Mouse (Mus musculus) hindbrain, embryonic 15.5 days (tissue): ENCODE measurements at regions not wholly inside any gene's neighbourhood (a gene's known extent, or its start where the extent isn't known, plus 50 kb on each side); places are given as distances from the start of the nearest gene placed in this dataset.

Source experiments
- ATAC-seq: fragments of 200-750 bp; cut with Nextera tagmentation; 2 replicates; pipeline ENCODE4 v1.8.0; 2017; ENCODE audit warnings: low read depth, moderate number of reproducible peaks, moderate TSS enrichment; ENCODE audit not compliant: low FRiP score
- H3K27ac ChIP-seq: fragments of 300-500 bp; sonication (generic); replicated peaks from 2 replicates; pipeline ENCODE4 v1.5.1; 2015; ENCODE audit warnings: mild to moderate bottlenecking, inconsistent platforms
- H3K27me3 ChIP-seq: fragments of 300-500 bp; sonication (generic); 2 replicates; pipeline ENCODE4 v1.6.1; 2015; ENCODE audit warnings: control low read depth, inconsistent platforms
- H3K36me3 ChIP-seq: fragments of 300-500 bp; sonication (generic); 2 replicates; pipeline ENCODE4 v1.6.1; 2015; ENCODE audit warnings: control low read depth, inconsistent platforms
- H3K4me1 ChIP-seq: fragments of 300-500 bp; sonication (generic); replicated peaks from 2 replicates; pipeline ENCODE4 v1.6.1; 2015; ENCODE audit warnings: control low read depth, inconsistent platforms
- H3K4me2 ChIP-seq: fragments of 300-500 bp; sonication (generic); 2 replicates; pipeline ENCODE4 v1.6.1; 2015; ENCODE audit warnings: moderate library complexity, mild to moderate bottlenecking, inconsistent platforms
- H3K4me3 ChIP-seq: fragments of 300-500 bp; sonication (generic); 2 replicates; pipeline ENCODE4 v1.5.1; 2015; ENCODE audit warnings: mild to moderate bottlenecking, inconsistent platforms
- H3K9ac ChIP-seq: fragments of 300-500 bp; sonication (generic); 2 replicates; pipeline ENCODE4 v1.6.1; 2015; ENCODE audit warnings: inconsistent platforms
- H3K9me3 ChIP-seq: fragments of 300-500 bp; sonication (generic); 2 replicates; pipeline ENCODE4 v1.6.1; 2016; ENCODE audit warnings: control low read depth, inconsistent platforms
- WGBS: fragments of 180-500 bp; shearing (Covaris S2); methylation state at CpG from one replicate; pipeline ENCODE4 v1.1.7; 2015; 5-methylcytosine and 5-hydroxymethylcytosine counted together

DNA sequence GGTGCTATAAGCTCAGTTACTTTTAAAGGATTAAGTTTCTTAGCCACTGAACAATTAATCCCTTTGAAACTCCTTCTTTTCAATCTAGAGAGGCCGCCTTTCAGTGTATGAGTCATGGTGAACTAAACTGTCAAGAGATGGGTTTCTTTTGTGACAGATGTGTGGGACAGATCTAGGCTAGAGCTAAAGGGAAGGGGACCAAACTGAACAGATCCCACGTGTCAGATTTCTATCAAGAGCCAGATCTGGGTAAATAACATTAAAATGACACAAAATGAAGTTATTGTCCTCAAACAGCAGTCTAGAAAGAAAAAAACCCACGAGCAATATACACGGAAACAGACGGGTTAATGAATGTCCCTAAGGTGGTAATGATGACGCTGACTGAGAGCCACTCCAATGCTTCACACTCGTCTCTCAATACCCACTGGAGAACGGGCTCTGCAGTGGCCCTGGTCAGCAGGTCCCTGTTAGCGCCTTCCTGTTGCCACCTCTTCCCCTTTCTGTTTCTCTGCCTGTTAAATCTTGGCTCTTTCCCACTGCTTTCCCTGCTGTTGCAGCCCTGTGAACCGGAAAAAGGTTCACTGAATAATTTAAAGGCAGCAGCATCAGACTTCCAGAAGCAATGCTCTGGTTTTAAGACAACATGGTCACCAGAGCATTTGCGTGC, 52.7 kb upstream of the Rab3gap2 start:
- Histone ChIP-seq H3K27me3 (no peaks in the 10 kb centered on the region), H3K36me3 (no peaks in the 10 kb centered on the region), H3K27ac (no peak overlapping the region), H3K9me3 (no peaks in the 10 kb centered on the region), H3K9ac (no peak overlapping the region), H3K4me3 (no peak overlapping the region), H3K4me1 (peaks cover 6% of the 10 kb centered on the region), H3K4me2 (no peak overlapping the region)
- WGBS: 46% methylated on average over 11 of the region's 11 CpGs
- no peak for ATAC-seq

DNA sequence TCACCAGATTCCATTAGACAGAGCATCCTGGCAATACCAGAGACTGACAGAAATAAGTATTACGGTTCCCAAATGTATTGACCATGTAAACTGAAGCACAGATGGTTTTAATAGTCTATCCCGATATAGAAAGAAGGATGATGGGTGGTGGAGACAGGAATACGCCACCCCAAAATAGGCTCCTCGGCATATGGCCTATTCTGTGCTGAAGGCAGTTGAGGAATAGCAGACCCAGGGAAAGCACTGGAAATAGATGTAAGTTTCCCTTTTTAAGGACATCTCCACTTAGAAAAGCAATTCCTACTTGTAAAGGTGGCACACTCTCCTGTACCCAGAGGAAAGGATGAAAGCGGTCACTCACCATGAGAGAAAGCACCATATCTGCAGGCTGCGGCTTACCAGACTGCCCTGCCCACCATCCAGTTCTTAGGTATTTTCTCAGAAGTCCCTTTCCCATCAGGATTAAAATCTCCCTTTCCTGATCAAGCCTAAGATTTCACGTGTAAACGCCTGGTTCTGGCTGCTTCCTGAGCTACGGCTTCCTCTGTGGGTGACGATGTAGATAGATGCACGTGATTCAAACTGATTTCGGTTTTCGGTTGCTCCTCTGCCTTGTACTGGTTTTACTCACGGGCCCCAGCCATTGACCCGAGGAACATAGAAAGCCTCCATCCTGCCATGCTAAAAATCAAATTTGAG, 53.3 kb upstream of the Rab3gap2 start:
- ATAC-seq: no peak
- no peaks in the 10 kb centered on the region for H3K36me3 ChIP-seq
- H3K4me3 ChIP-seq: no peak overlapping the region
- peaks cover 6% of the 10 kb centered on the region for H3K4me1 ChIP-seq
- no peaks in the 10 kb centered on the region for H3K9me3 ChIP-seq
- H3K9ac ChIP-seq: no peak overlapping the region
- H3K27ac ChIP-seq: no peak overlapping the region
- H3K27me3 ChIP-seq: no peaks in the 10 kb centered on the region
- WGBS: 82% methylated on average over 15 of the region's 15 CpGs
- H3K4me2 ChIP-seq: no peak overlapping the region

DNA sequence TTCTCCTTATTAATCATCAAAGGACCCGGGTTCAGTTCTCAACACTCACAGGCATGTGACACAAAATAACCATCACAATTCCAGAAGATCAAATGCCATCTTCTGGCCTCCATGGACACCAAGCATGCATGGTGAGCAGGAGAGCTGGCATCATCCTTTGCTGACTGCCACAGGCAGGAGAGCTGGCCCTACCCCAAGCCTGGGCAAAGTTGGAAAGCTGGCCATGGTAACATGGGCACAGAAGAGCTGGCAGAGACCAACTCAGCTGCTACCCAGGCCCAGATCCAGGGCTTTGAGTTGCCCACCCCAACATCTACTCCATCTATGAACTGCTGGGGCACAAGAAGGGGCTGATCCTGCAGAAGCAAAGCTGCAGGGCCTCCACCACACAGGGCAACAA, 59.1 kb upstream of the Rab3gap2 start:
- no peaks in the 10 kb centered on the region for H3K27me3 ChIP-seq
- no peak overlapping the region for H3K4me3 ChIP-seq
- no peak overlapping the region for H3K27ac ChIP-seq
- H3K9ac ChIP-seq: no peak overlapping the region
- H3K36me3 ChIP-seq: no peaks in the 10 kb centered on the region
- WGBS: 79% methylated on average over 1 of the region's 1 CpGs
- ATAC-seq: no peak
- H3K4me1 ChIP-seq: no peaks in the 10 kb centered on the region
- H3K9me3 ChIP-seq: no peaks in the 10 kb centered on the region
- H3K4me2 ChIP-seq: no peak overlapping the region

DNA sequence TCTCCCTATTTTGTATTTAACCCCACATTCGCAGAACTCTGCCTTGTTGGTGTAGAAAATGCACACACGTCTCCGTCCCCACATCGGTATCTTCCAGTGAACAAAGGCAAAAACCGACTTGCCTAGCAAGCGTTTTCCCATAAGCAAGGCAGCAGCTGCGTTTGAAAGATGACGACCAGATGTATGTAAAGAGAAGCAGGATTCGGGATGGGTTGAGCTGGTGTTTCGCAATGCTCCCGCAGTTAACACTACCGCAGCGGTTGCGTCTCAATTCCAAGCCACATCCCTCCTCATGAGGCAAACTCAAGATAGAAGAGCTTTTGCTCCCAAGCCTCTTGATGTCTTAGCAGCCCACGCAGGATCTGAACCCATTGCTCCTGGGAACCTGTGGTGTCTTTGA, 59.9 kb upstream of the Rab3gap2 start:
- Histone ChIP-seq H3K9me3 (no peaks in the 10 kb centered on the region), H3K4me3 (no peak overlapping the region), H3K27ac (no peak overlapping the region), H3K27me3 (no peaks in the 10 kb centered on the region), H3K4me1 (no peaks in the 10 kb centered on the region), H3K36me3 (no peaks in the 10 kb centered on the region), H3K9ac (no peak overlapping the region), H3K4me2 (no peak overlapping the region)
- no peak for ATAC-seq
- 94% methylated on average over 15 of the region's 15 CpGs for WGBS

DNA sequence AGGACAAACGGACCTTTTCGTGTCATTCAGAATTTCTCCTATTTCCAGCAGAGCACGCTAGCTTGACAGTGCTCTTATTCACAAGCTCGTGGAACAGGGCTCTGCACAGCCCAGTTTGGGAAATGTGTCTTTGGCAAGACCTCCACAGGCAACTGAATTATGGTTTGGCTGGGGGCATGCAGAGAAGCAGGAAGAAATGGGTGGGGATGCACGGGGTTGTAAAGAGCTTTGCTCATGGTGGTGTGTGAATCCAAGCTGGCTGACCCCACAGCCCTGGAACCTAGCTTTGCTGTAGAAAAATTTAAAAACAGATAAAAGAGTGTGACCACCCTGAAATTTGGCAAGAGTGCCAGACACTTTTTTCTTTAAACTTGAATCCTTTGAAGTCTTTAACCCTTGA, 63.6 kb upstream of the Rab3gap2 start:
- Histone ChIP-seq H3K9ac (no peak overlapping the region), H3K4me1 (no peaks in the 10 kb centered on the region), H3K4me3 (no peak overlapping the region), H3K4me2 (no peak overlapping the region), H3K27ac (no peak overlapping the region), H3K36me3 (no peaks in the 10 kb centered on the region), H3K9me3 (no peaks in the 10 kb centered on the region), H3K27me3 (no peaks in the 10 kb centered on the region)
- 83% methylated on average over 5 of the region's 5 CpGs for WGBS
- no peak for ATAC-seq

DNA sequence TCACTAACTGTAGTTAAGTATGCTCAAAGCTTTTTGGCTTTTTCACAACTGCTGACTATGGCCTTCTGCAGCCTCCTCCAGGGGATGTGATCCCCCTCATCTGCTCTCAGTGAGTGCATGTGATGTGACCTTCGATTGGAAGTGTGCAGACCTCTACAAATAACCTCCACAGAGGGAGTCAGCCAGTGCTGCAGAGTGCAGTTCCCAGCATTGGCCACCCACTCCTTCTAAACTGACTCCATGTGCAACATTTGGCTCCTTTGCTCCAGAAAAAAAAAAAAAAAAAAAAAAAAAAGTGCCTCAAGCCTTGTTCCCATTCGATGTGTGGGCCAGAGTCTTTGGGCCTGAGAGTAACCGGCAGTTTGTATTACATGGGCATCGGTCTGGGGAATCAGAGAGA, 75.7 kb upstream of the Rab3gap2 start:
- H3K9ac ChIP-seq: no peak overlapping the region
- H3K27me3 ChIP-seq: no peaks in the 10 kb centered on the region
- WGBS: 63% methylated on average over 4 of the region's 4 CpGs
- H3K4me1 ChIP-seq: no peaks in the 10 kb centered on the region
- no peak overlapping the region for H3K27ac ChIP-seq
- 0 out of 2 replicates have a peak, but pooled peaks cover 3% of the 10 kb centered on the region for H3K9me3 ChIP-seq
- no peak for ATAC-seq
- H3K36me3 ChIP-seq: no peaks in the 10 kb centered on the region
- no peak overlapping the region for H3K4me2 ChIP-seq
- no peak overlapping the region for H3K4me3 ChIP-seq

DNA sequence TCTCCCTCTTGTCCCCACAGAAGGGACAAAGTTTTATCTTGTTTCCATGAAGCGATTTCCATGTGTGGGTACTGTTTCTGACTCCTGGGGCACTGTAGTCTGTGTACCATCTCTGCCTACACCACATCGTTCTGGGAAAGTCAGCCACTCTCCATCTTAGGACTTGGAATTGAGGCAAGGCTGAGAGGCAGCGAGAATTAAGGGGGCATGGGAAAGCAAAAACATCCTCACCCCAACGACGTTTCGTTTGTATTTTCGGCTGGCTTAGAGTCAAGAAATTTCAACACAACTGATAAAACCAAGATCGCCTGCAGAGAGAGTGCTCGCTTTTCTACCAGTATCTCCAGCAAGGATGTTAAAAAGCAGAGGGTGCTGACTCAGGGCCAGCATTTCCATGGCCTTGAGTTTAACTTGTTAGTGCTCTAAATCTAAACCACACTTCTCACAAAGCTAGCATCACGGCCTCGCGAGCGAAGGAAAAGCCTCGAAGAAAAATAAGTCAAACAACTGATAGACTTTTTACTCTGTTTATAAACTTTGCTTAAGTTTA, 78.1 kb upstream of the Rab3gap2 start:
- ATAC-seq: no peak
- WGBS: 81% methylated on average over 14 of the region's 14 CpGs

DNA sequence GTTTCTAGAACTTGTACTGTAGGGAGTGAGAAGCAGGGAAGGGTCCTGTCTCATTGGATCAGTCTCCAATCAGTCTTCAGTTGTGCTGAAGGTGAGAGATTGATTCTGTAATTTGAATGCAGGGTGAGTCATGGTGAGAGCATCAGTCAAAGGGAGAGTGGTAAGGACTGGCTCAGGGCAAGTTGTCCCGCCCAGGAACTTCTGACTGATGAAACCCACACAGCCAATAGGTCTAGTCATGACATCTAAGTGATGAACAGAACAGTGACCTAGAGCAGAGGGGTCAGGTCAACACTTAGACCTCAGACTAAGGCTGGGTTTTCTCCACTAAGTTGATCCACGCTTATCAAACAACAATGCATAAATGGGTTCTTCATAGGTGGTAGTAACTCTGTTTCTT, 82.4 kb upstream of the Rab3gap2 start:
- no peak overlapping the region for H3K4me2 ChIP-seq
- H3K9me3 ChIP-seq: no peaks in the 10 kb centered on the region
- H3K36me3 ChIP-seq: no peaks in the 10 kb centered on the region
- H3K9ac ChIP-seq: no peak overlapping the region
- H3K4me3 ChIP-seq: no peak overlapping the region
- no peaks in the 10 kb centered on the region for H3K4me1 ChIP-seq
- WGBS: 84% methylated on average over 2 of the region's 2 CpGs
- H3K27me3 ChIP-seq: no peaks in the 10 kb centered on the region
- H3K27ac ChIP-seq: no peak overlapping the region
- ATAC-seq: no peak

More for the DNA sequence above, 78.1 kb upstream of the Rab3gap2 start:
- Histone ChIP-seq H3K4me3 (no peak overlapping the region), H3K9me3 (no peaks in the 10 kb centered on the region), H3K27me3 (no peaks in the 10 kb centered on the region), H3K4me2 (no peak overlapping the region), H3K36me3 (no peaks in the 10 kb centered on the region), H3K9ac (no peak overlapping the region), H3K27ac (no peak overlapping the region), H3K4me1 (no peaks in the 10 kb centered on the region)

DNA sequence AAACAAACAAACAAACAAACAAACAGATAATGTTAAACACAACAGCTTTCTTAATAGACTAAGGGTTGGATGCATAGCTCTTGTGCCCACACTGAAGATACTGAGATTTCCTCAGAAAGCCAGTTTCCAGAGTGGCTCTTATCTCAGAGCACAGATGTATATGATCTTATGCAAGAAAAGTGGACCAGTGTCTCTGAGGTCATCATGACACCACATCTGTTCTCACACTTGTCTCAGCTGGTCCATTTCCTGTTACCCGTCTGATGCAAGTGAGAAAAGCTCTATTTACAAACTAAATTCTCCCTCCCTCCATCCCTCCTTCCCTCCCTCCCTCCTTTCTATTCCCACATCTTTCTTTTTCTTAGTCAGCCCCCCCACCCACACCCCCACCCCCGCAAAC, 83.5 kb upstream of the Rab3gap2 start:
- no peak overlapping the region for H3K27ac ChIP-seq
- ATAC-seq: no peak
- no peak overlapping the region for H3K4me2 ChIP-seq
- no peak overlapping the region for H3K9ac ChIP-seq
- no peak overlapping the region for H3K4me3 ChIP-seq
- no peaks in the 10 kb centered on the region for H3K36me3 ChIP-seq
- 86% methylated on average over 2 of the region's 2 CpGs for WGBS
- no peaks in the 10 kb centered on the region for H3K9me3 ChIP-seq
- no peaks in the 10 kb centered on the region for H3K4me1 ChIP-seq
- H3K27me3 ChIP-seq: no peaks in the 10 kb centered on the region

DNA sequence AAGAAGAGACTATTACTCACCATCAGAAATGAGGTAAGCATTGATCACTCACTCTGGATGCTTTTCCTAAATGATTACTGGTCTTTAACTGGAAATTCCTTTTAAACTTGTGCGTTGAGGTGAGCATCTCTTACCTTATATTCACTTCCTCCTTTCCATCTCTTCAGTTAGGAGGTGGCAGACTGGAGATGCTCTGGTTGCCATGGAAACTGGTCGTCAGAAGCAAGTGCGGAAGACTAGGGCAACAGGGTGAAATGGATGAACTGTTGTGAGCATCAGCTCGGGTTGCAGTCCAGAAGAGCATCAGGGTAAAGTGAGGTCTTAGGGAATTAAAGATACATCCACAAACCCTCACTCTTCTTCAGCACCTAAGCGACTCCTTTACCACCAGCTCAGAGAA, 86.2 kb upstream of the Rab3gap2 start:
- H3K27me3 ChIP-seq: no peaks in the 10 kb centered on the region
- H3K9me3 ChIP-seq: no peaks in the 10 kb centered on the region
- 49% methylated on average over 5 of the region's 5 CpGs for WGBS
- H3K4me1 ChIP-seq: no peaks in the 10 kb centered on the region
- no peak overlapping the region for H3K27ac ChIP-seq
- H3K9ac ChIP-seq: no peak overlapping the region
- H3K4me3 ChIP-seq: no peak overlapping the region
- no peak overlapping the region for H3K4me2 ChIP-seq
- no peaks in the 10 kb centered on the region for H3K36me3 ChIP-seq
- ATAC-seq: no peak

DNA sequence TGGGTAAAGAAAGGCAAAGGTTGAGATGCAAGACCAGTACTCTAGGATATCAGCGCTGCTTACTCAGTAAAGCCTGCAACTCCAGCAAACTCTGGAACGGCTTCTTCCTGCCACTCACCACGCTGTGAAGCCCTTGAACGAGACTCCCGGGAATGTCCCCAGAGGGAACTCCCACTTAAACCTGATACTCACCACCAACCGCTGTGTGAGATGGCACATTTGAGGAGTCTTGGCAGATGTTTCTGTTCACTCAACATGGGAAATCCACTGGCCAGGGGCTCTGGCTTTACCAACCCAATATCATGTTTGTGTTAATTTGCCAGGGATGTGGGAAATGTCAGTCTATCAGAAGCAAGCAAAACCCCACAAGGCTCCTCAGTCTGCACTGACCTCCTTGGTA, 90.2 kb upstream of the Rab3gap2 start:
- Histone ChIP-seq H3K4me3 (no peak overlapping the region), H3K4me1 (peaks cover 7% of the 10 kb centered on the region; the same call in 1 of the 2 replicates), H3K27me3 (no peaks in the 10 kb centered on the region), H3K36me3 (no peaks in the 10 kb centered on the region), H3K9ac (no peak overlapping the region), H3K9me3 (no peaks in the 10 kb centered on the region), H3K27ac (no peak overlapping the region), H3K4me2 (no peak overlapping the region)
- WGBS: 89% methylated on average over 6 of the region's 6 CpGs
- ATAC-seq: no peak

DNA sequence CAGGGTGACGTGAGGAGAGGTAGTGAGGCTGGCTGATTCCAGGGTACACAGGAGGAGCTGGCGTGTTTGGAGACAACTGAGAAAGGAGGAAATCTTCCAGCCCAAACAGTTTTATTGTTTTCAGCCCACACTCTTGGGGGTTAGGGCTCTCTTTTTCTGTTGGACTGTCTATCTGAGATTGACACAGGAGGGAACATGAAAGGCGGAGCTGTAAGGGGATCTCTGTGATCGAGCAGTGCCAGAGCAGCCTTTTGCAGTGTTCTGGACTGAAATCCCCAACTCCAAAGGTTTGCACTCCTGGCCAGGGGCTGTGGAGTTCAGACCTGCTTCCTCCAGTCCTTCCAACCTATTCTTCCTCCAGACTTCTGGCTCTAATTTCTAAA, 91.9 kb upstream of the Rab3gap2 start:
- no peak for ATAC-seq
- H3K9me3 ChIP-seq: no peaks in the 10 kb centered on the region
- no peaks in the 10 kb centered on the region for H3K36me3 ChIP-seq
- no peak overlapping the region for H3K4me2 ChIP-seq
- H3K4me1 ChIP-seq: peaks cover 7% of the 10 kb centered on the region; the same call in 1 of the 2 replicates
- H3K27ac ChIP-seq: no peak overlapping the region
- 71% methylated on average over 4 of the region's 4 CpGs for WGBS
- H3K27me3 ChIP-seq: no peaks in the 10 kb centered on the region
- H3K4me3 ChIP-seq: no peak overlapping the region
- H3K9ac ChIP-seq: no peak overlapping the region
